8 mouse cellular contexts compared by ENCODE assay signal in the genomic region with DNA sequence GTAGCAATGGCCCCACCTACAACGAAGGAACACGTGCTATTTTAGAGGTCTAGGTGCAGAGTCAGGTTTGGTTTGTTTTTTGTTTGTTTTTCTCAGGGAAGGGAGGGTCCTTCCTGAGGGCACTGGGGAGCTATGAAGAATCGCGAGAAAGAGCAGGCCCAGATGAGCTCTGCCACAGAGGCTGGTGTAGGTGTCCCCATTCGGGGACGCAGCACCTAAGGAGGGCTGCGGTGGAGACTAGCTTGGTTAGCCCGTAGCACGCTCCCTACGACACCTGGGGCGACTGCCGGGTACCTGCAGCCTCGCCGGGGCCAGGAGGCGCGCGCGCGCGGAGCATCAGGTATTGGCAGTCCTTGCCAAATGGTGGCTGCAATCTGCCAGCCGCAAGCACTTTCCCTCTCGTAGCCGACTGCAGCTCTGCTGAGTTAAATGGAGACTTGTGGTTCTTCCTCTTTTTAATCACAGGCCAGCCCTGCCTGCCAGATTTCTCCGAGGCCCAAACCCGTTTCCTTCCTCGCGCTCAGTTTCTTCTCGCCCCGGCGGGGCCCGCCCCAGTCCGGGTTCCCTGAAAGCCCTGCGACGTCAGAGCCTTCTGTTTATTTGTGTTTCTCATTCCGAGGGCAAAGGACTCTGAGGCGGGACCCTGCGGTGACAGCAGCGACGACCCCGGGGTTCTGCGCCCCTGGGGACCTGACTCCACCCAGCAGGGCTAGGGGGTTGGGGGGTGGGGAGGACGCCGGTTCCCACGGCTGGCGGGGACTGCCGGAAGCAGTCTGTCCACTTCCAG. TPM values are rescaled to one million over a fixed set of nuclear protein-coding genes. Genes with fewer than 3 reads are reported as not detected.
DNase-seq lines count a peak whose midpoint lies in the region; ATAC-seq lines count a peak whose summit lies in the region.

No protein-coding gene starts in this region.

- peak overlapping the region; percentile 85 for H3K4me2 ChIP-seq in lung, embryonic 16.5 days (ENCODE audit: low read depth, low read length)

- H3K4me1 ChIP-seq in lung, embryonic 16.5 days (replicated peaks; ENCODE audit: control insufficient read depth, insufficient read depth, low read length): peaks cover 44% of the 10 kb centered on the region

- peak; percentile 49 to 50 for DNase-seq in layer of hippocampus, postnatal 10 days (ENCODE audit: low spot score in 2 of 2)
- no peak for DNase-seq in layer of hippocampus, adult 9-10 months (ENCODE audit: low spot score)
- peak; percentile 68 to 72 for DNase-seq in cerebellum, postnatal 10 days
- DNase-seq in heart, adult 8-10 months (ENCODE audit: low spot score): peak; percentile 83
- DNase-seq in kidney, adult 8-10 months: peak; percentile 71 to 76
- DNase-seq in retina, postnatal 1 day: peak; percentile 41
- no peak for DNase-seq in adipocyte (ENCODE audit: low spot score)

- H3K36me3 ChIP-seq in lung, embryonic 16.5 days (ENCODE audit: control insufficient read depth, insufficient read depth, low read length): no peaks in the 10 kb centered on the region

- H3K9me3 ChIP-seq in lung, embryonic 16.5 days (ENCODE audit: control insufficient read depth, low read length): no peaks in the 10 kb centered on the region

- peak overlapping the region; percentile 70 for H3K9ac ChIP-seq in lung, embryonic 16.5 days (ENCODE audit: low read length)

- H3K4me3 ChIP-seq in lung, embryonic 16.5 days (ENCODE audit: low read length): peak overlapping the region; percentile 82

- peak overlapping the region; percentile 88 for H3K27ac ChIP-seq in lung, embryonic 16.5 days (ENCODE audit: low read length)

- no peak for ATAC-seq in lung, embryonic 16.5 days (ENCODE audit: low read depth)

- H3K27me3 ChIP-seq in lung, embryonic 16.5 days (ENCODE audit: control insufficient read depth, insufficient read depth, low read depth, low read length): no peaks in the 10 kb centered on the region; the same call in 1 of the 2 replicates

- WGBS in lung, embryonic 16.5 days: 1% methylated on average over 46 of the region's 46 CpGs

RNA-seq across cellular contexts. Expression of a gene that starts 1.1 kb away (rescaled TPM):
- total RNA-seq in layer of hippocampus, postnatal 10 days (2021): 10 to 100 TPM; 16.5 to 16.7 TPM
- total RNA-seq in heart, adult 8-10 months (2022): 10 to 100 TPM; 19.2 to 23.0 (median 22.3) TPM
- polyA plus RNA-seq in lung, embryonic 16.5 days (2015; fragmentation: Nextera tagmentation; extraction: Ambion mirVana): 15.9 and 16.9 TPM in 2 replicates

RNA-seq across cellular contexts. Expression of a gene that starts 10.2 kb away (rescaled TPM):
- total RNA-seq in layer of hippocampus, postnatal 10 days (2021): 10 to 100 TPM; 12.1 to 12.2 TPM
- total RNA-seq in heart, adult 8-10 months (2022): 10 to 100 TPM in 1 of 4 experiments, 1 to 10 TPM in 3; 8.6 to 10.1 (median 9.1) TPM
- polyA plus RNA-seq in lung, embryonic 16.5 days (2015; fragmentation: Nextera tagmentation; extraction: Ambion mirVana): 23.0 and 23.2 TPM in 2 replicates

Comparison
In these comparisons a context has a peak if more than half of its experiments do, and no peak if none do; other contexts are left out.
1. DNase-seq: peak in layer of hippocampus, postnatal 10 days (2 of 2), cerebellum, postnatal 10 days (2 of 2), heart, adult 8-10 months (single experiment), kidney, adult 8-10 months (2 of 2) and retina, postnatal 1 day (single experiment); none in layer of hippocampus, adult 9-10 months (single experiment) and adipocyte (single experiment).